Mouse (Mus musculus): ENCODE measurements at regions not wholly inside any gene's neighbourhood (a gene's known extent, or its start where the extent isn't known, plus 50 kb on each side); places are given as distances from the start of the nearest gene placed in this dataset.

GRCm38 (mm10) chr4:70844742-70845141 is 309.9 kb upstream of the Megf9 start:
- no peak for DNase-seq (ENCODE audit: low spot score)

GRCm38 (mm10) chr4:70810956-70811316 is 276.1 kb upstream of the Megf9 start:
- DNase-seq (ENCODE audit: low spot score) = no peak

GRCm38 (mm10) chr4:70810311-70810955 is 275.6 kb upstream of the Megf9 start:
- DNase-seq (ENCODE audit: low spot score) = no peak

GRCm38 (mm10) chr4:70804925-70805342 is 270.1 kb upstream of the Megf9 start:
- DNase-seq (ENCODE audit: low spot score) = peak; percentile 4

- no peak for DNase-seq (ENCODE audit: low spot score)
Observed at GRCm38 (mm10) chr4:70798483-70798882, 263.7 kb upstream of the Megf9 start.

GRCm38 (mm10) chr4:70797935-70798334 is 263.1 kb upstream of the Megf9 start:
- DNase-seq (ENCODE audit: low spot score) = no peak

- no peak for DNase-seq (ENCODE audit: low spot score)
Observed at GRCm38 (mm10) chr4:70783487-70783886, 248.7 kb upstream of the Megf9 start.

- DNase-seq (ENCODE audit: low spot score) = no peak
Observed at GRCm38 (mm10) chr4:70781591-70781990, 246.8 kb upstream of the Megf9 start.

- no peak for DNase-seq (ENCODE audit: low spot score)
Observed at GRCm38 (mm10) chr4:70776273-70776672, 241.5 kb upstream of the Megf9 start.

- DNase-seq (ENCODE audit: low spot score) = peak; percentile 5
Observed at GRCm38 (mm10) chr4:70743425-70743824, 208.6 kb upstream of the Megf9 start.

GRCm38 (mm10) chr4:70742002-70742401 is 207.2 kb upstream of the Megf9 start:
- no peak for DNase-seq (ENCODE audit: low spot score)

- DNase-seq (ENCODE audit: low spot score) = no peak
Observed at GRCm38 (mm10) chr4:70741121-70741520, 206.3 kb upstream of the Megf9 start.

- no peak for DNase-seq (ENCODE audit: low spot score)
Observed at GRCm38 (mm10) chr4:70709126-70709689, 174.4 kb upstream of the Megf9 start.

GRCm38 (mm10) chr4:70705128-70705752 is 170.4 kb upstream of the Megf9 start:
- DNase-seq (ENCODE audit: low spot score) = no peak

- DNase-seq (ENCODE audit: low spot score) = peak; percentile 1
Observed at GRCm38 (mm10) chr4:70700894-70701293, 166.1 kb upstream of the Megf9 start.

GRCm38 (mm10) chr4:70664181-70664580 is 129.4 kb upstream of the Megf9 start:
- no peak for DNase-seq (ENCODE audit: low spot score)

- DNase-seq (ENCODE audit: low spot score) = no peak
Observed at GRCm38 (mm10) chr4:70621431-70621837, 86.6 kb upstream of the Megf9 start.

- no peak for DNase-seq (ENCODE audit: low spot score)
Observed at GRCm38 (mm10) chr4:70619636-70620287, 85.0 kb upstream of the Megf9 start.

GRCm38 (mm10) chr4:70615794-70616193 is 81.0 kb upstream of the Megf9 start:
- no peak for DNase-seq (ENCODE audit: low spot score)

- no peak for DNase-seq (ENCODE audit: low spot score)
Observed at GRCm38 (mm10) chr4:70614411-70614810, 79.6 kb upstream of the Megf9 start.

- DNase-seq (ENCODE audit: low spot score) = no peak
Observed at GRCm38 (mm10) chr4:70603209-70603852, 68.5 kb upstream of the Megf9 start.

GRCm38 (mm10) chr4:70601301-70601700 is 66.5 kb upstream of the Megf9 start:
- no peak for DNase-seq (ENCODE audit: low spot score)
